Mouse (Mus musculus): ENCODE measurements around the gene Raet1e.
"Not testable (repeated sequence)": the region's sequence is repeated elsewhere in the genome, so short reads cannot be mapped to it uniquely, and the experiment has no call there.

- not testable (repeated sequence) for TF ChIP-seq CTCF (conservative IDR thresholded peaks at IDR 0.05 in 1 of 2, IDR thresholded peaks at IDR 0.05 in 1 of 2; ENCODE audit: low read depth in 2 of 2, low read length in 2 of 2); ZKSCAN1 (IDR thresholded peaks at IDR 0.05; ENCODE audit: borderline replicate concordance, low read depth, low read length); SIN3A (IDR thresholded peaks at IDR 0.05; ENCODE audit: low read length); POLR2A (IDR thresholded peaks at IDR 0.05; ENCODE audit: low read depth, low read length); MAZ (IDR thresholded peaks at IDR 0.05; ENCODE audit: low read depth, low read length); TCF12 (IDR thresholded peaks at IDR 0.05; ENCODE audit: low read depth, low read length); CHD2 (IDR thresholded peaks at IDR 0.05; ENCODE audit: low read length); POLR2AphosphoS2 (IDR thresholded peaks at IDR 0.05; ENCODE audit: low read depth, low read length)
Measured at GRCm38 (mm10) chr10:22165328-22166003, 7.1 kb downstream of the Raet1e start.

Data from CH12.LX (cell line).